Comparison of ENCODE assay signal across 8 mouse cellular contexts in genomic region chr6:93066553-93067376, GRCm38 (mm10).
DNase-seq lines count a peak whose midpoint lies in the region; ATAC-seq and TF ChIP-seq lines count a peak whose summit lies in the region.

No protein-coding gene starts in this region.

- peak overlapping the region; percentile 43; the same call in 1 of the 2 replicates for H3K27ac ChIP-seq in lung, embryonic 14.5 days (ENCODE audit: low read depth)
- H3K27ac ChIP-seq in embryonic facial prominence, embryonic 12.5 days, result peak overlapping the region; percentile 81
- peak overlapping the region; percentile 40; the same call in 1 of the 2 replicates for H3K27ac ChIP-seq in hindbrain, embryonic 13.5 days

- no peaks in the 10 kb centered on the region for H3K9me3 ChIP-seq in lung, embryonic 14.5 days (ENCODE audit: low read depth, low read length)
- no peaks in the 10 kb centered on the region for H3K9me3 ChIP-seq in embryonic facial prominence, embryonic 12.5 days
- H3K9me3 ChIP-seq in hindbrain, embryonic 13.5 days, result no peaks in the 10 kb centered on the region

- peaks cover 24% of the 10 kb centered on the region; the same call in 1 of the 2 replicates for H3K4me1 ChIP-seq in lung, embryonic 14.5 days (ENCODE audit: insufficient read depth)
- H3K4me1 ChIP-seq in embryonic facial prominence, embryonic 12.5 days, result peaks cover 11% of the 10 kb centered on the region
- H3K4me1 ChIP-seq in hindbrain, embryonic 13.5 days (replicated peaks), result peaks cover 20% of the 10 kb centered on the region

- no peaks in the 10 kb centered on the region for H3K27me3 ChIP-seq in lung, embryonic 14.5 days (ENCODE audit: insufficient read depth, low read length)
- no peaks in the 10 kb centered on the region for H3K27me3 ChIP-seq in embryonic facial prominence, embryonic 12.5 days
- no peaks in the 10 kb centered on the region for H3K27me3 ChIP-seq in hindbrain, embryonic 13.5 days

- no peak overlapping the region for H3K9ac ChIP-seq in lung, embryonic 14.5 days
- H3K9ac ChIP-seq in embryonic facial prominence, embryonic 12.5 days, result no peak overlapping the region
- no peak overlapping the region for H3K9ac ChIP-seq in hindbrain, embryonic 13.5 days

- H3K36me3 ChIP-seq in lung, embryonic 14.5 days (ENCODE audit: insufficient read depth), result no peaks in the 10 kb centered on the region
- no peaks in the 10 kb centered on the region for H3K36me3 ChIP-seq in embryonic facial prominence, embryonic 12.5 days
- no peaks in the 10 kb centered on the region for H3K36me3 ChIP-seq in hindbrain, embryonic 13.5 days

- WGBS in lung, embryonic 14.5 days, result 38% methylated on average over 11 of the region's 11 CpGs
- WGBS in embryonic facial prominence, embryonic 12.5 days, result 7% methylated on average over 11 of the region's 11 CpGs
- 38% methylated on average over 11 of the region's 11 CpGs for WGBS in hindbrain, embryonic 13.5 days

- no peak for TF ChIP-seq CTCF in lung, embryonic 14.5 days (IDR thresholded peaks at IDR 0.05; ENCODE audit: low read depth)

- H3K4me3 ChIP-seq in lung, embryonic 14.5 days (ENCODE audit: low read depth, low read length), result no peak overlapping the region
- H3K4me3 ChIP-seq in embryonic facial prominence, embryonic 12.5 days, result no peak overlapping the region
- H3K4me3 ChIP-seq in hindbrain, embryonic 13.5 days, result no peak overlapping the region

- no peak for ATAC-seq in lung, embryonic 14.5 days (ENCODE audit: insufficient read depth)
- no peak for ATAC-seq in embryonic facial prominence, embryonic 12.5 days (ENCODE audit: insufficient number of reproducible peaks, insufficient read depth, low FRiP score, low TSS enrichment)
- ATAC-seq in hindbrain, embryonic 13.5 days (ENCODE audit: low FRiP score), result no peak

- DNase-seq in lung, embryonic 14.5 days, result no peak
- DNase-seq in lung, postnatal 10 days, result no peak
- DNase-seq in neural tube, embryonic 10.5 days (ENCODE audit: extremely low spot score, low spot score), result peak; percentile 44
- no peak for DNase-seq in urinary bladder, postnatal 36 days (ENCODE audit: low spot score in 2 of 2)
- no peak for DNase-seq in cerebellum, postnatal 4 days (ENCODE audit: low spot score in 2 of 2)
- no peak for DNase-seq in frontal cortex, postnatal 25 days (ENCODE audit: low spot score in 2 of 2)

- H3K4me2 ChIP-seq in lung, embryonic 14.5 days, result no peak overlapping the region; the same call in 1 of the 2 replicates
- H3K4me2 ChIP-seq in embryonic facial prominence, embryonic 12.5 days (replicated peaks), result peak overlapping the region; percentile 42
- no peak overlapping the region for H3K4me2 ChIP-seq in hindbrain, embryonic 13.5 days
